Mouse (Mus musculus) heart, embryonic 13.5 days (tissue): ENCODE results near the gene Rnf207. TPM values are rescaled to one million over a fixed set of nuclear protein-coding genes. Genes with fewer than 3 reads are reported as not detected.

Experiments used
- ATAC-seq: fragments of 200-750 bp; cut with Nextera tagmentation; 2 replicates; pipeline ENCODE4 v1.8.0; 2017; ENCODE audit warnings: moderate TSS enrichment; ENCODE audit not compliant: insufficient number of reproducible peaks, low FRiP score, low TSS enrichment; ENCODE audit errors: extremely low read depth
- H3K27ac ChIP-seq: fragments of 300-500 bp; sonication (generic); replicated peaks from 2 replicates; pipeline ENCODE4 v1.5.1; 2015; ENCODE audit warnings: moderate library complexity, mild to moderate bottlenecking, inconsistent platforms
- H3K27me3 ChIP-seq: fragments of 300-500 bp; sonication (generic); replicated peaks from 2 replicates; pipeline ENCODE4 v1.6.1; 2015; ENCODE audit warnings: mild to moderate bottlenecking, inconsistent platforms
- H3K36me3 ChIP-seq: fragments of 300-500 bp; sonication (generic); 2 replicates; pipeline ENCODE4 v1.6.1; 2015; ENCODE audit warnings: mild to moderate bottlenecking, inconsistent platforms
- H3K4me1 ChIP-seq: fragments of 300-500 bp; sonication (generic); 2 replicates; pipeline ENCODE4 v1.6.1; 2015; ENCODE audit warnings: inconsistent platforms
- H3K4me2 ChIP-seq: fragments of 300-500 bp; sonication (generic); 2 replicates; pipeline ENCODE4 v1.6.1; 2015; ENCODE audit warnings: inconsistent platforms, mild to moderate bottlenecking, moderate library complexity
- H3K4me3 ChIP-seq: fragments of 300-500 bp; sonication (generic); 2 replicates; pipeline ENCODE4 v1.5.1; 2015; ENCODE audit warnings: moderate library complexity, mild to moderate bottlenecking, inconsistent platforms
- H3K9ac ChIP-seq: fragments of 300-500 bp; sonication (generic); 2 replicates; pipeline ENCODE4 v1.6.1; 2015; ENCODE audit warnings: inconsistent platforms, mild to moderate bottlenecking, moderate library complexity
- H3K9me3 ChIP-seq: fragments of 300-500 bp; sonication (generic); 2 replicates; pipeline ENCODE4 v1.6.1; 2016; ENCODE audit warnings: inconsistent platforms
- WGBS: fragments of 180-500 bp; shearing (Covaris S2); methylation state at CpG from one replicate; pipeline ENCODE4 v1.1.7; 2015; ENCODE audit warnings: mixed read lengths; 5-methylcytosine and 5-hydroxymethylcytosine counted together
- polyA plus RNA-seq: library from polyadenylated mRNA; unstranded; fragments of >200 nt; fragmentation: Nextera tagmentation; extraction: Ambion mirVana; gene quantifications from 2 replicates; pipeline ENCODE4 v1.2.1, GENCODE M21; 2015

Gene Rnf207
- polyA plus RNA-seq, 1 experiment from 2014 or later, result 71.2 TPM

DNA sequence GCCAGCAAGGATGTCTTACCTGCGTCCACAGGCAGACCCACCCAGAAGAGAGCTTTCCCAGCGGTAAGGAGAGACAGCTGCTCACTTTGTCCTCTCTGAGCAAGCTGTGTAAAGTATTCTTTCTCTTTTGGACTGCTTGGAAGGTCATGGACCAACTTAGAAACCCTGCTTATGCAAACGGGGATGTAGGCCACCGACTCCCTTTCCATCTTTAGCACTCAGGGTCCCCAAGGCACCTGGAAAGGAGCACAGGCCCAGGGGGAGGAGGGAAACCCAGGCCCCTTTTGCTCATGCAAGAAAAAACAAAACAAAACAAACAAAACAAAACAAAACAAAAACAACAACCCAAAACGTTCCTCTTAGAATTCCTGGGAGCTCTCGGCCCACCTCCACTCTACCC, 27.2 kb downstream of the Rnf207 start, which contains the start of gene Hes3:
Gene Hes3 (minus strand): TSS at position 101 of the 400 bp plus-strand sequence.
- peak within 1 kb of the TSS; percentile 56 for H3K4me2 ChIP-seq
- 30% methylated on average over 6 of the region's 6 CpGs for WGBS
- H3K36me3 ChIP-seq, result no peaks in the 10 kb centered on the region
- no peak within 1 kb of the TSS for H3K27ac ChIP-seq
- no peak within 1 kb of the TSS for H3K9ac ChIP-seq
- H3K4me1 ChIP-seq, result peaks cover 27% of the 10 kb centered on the region
- ATAC-seq, result no peak
- no peaks in the 10 kb centered on the region; the same call in 1 of the 2 replicates for H3K9me3 ChIP-seq
- peaks cover 70% of the 10 kb centered on the region for H3K27me3 ChIP-seq
- peak within 1 kb of the TSS; percentile 29 for H3K4me3 ChIP-seq

DNA sequence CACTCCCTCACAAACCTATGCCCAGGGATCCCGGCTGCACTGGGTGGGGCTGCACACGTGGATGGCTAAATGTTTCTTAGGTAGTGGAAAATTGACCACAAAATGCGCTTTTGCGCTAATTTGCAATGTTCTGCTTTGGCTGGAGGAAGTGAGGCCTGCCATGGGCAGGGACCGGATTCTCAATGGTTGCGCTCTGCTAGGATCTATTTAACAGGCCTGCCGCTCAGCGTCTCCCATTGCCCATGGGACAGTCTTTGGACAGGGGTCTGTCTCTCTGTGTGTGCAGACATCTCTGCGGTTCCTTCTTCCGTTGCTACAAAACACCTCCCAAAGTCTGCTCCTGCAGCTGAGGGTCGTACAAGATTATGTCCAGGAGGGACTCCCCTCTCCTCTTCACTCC, 27.8 kb downstream of the Rnf207 start:
- Histone ChIP-seq H3K9ac (no peak overlapping the region), H3K36me3 (no peaks in the 10 kb centered on the region), H3K4me3 (no peak overlapping the region), H3K27me3 (peaks cover 76% of the 10 kb centered on the region), H3K9me3 (no peaks in the 10 kb centered on the region; the same call in 1 of the 2 replicates), H3K4me2 (no peak overlapping the region), H3K4me1 (peaks cover 29% of the 10 kb centered on the region), H3K27ac (no peak overlapping the region)
- ATAC-seq, result no peak
- WGBS, result 17% methylated on average over 11 of the region's 11 CpGs

DNA sequence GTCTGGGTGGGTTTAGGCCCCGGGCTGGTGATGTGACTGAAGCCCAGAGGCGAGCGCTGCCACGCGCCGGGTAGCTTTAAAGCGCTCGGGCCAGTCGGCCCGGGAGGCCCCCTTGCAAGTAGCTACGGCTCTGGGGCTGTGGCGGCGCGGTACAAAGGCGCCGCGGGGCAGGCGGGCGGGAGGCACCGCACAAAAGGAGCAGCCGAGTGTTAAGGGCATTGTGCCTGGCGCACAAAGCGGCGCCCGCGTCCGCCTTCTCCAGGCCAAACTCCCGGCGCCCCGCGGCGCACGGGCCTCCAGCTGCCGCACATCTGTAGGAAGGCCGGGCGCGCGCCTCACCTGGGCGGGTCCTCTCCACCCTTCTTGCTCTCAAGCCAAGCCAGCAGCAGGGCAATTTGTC, 28.4 kb downstream of the Rnf207 start:
- Histone ChIP-seq H3K4me2 (peak overlapping the region; percentile 56), H3K4me3 (peak overlapping the region; percentile 29), H3K4me1 (peaks cover 24% of the 10 kb centered on the region), H3K27me3 (peaks cover 82% of the 10 kb centered on the region), H3K9me3 (no peaks in the 10 kb centered on the region; the same call in 1 of the 2 replicates), H3K9ac (no peak overlapping the region), H3K36me3 (no peaks in the 10 kb centered on the region), H3K27ac (no peak overlapping the region)
- under 1% methylated on average over 39 of the region's 39 CpGs for WGBS
- ATAC-seq, result no peak; the same call in 1 of the 2 replicates

DNA sequence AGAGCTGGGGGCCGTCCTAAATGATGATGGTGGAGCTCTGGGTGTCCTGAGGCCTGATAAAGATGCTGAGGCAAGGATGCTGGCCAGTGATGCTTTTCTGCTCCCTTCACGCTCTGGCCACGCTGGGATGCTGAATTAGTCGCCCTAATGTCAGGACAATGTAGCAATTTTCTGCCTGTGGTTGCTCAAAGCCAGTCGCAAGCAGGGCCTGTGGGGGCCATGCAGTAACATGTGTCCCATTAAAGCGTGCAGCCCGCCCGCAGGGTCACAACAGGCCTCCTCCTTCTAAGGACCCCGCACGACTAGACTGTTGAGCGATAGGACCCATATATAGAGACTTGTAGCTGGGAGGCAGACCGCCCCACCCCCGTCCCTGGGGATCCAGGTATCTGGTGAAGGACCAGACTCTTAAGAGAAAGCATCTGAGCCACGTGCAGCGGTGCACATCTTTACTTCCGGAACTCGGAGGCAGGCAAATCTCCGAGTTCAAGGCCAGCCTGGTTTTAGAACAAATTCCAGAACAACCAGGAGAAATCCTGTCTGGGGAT, 30.3 kb downstream of the Rnf207 start:
- no peaks in the 10 kb centered on the region; the same call in 1 of the 2 replicates for H3K9me3 ChIP-seq
- no peak for ATAC-seq

DNA sequence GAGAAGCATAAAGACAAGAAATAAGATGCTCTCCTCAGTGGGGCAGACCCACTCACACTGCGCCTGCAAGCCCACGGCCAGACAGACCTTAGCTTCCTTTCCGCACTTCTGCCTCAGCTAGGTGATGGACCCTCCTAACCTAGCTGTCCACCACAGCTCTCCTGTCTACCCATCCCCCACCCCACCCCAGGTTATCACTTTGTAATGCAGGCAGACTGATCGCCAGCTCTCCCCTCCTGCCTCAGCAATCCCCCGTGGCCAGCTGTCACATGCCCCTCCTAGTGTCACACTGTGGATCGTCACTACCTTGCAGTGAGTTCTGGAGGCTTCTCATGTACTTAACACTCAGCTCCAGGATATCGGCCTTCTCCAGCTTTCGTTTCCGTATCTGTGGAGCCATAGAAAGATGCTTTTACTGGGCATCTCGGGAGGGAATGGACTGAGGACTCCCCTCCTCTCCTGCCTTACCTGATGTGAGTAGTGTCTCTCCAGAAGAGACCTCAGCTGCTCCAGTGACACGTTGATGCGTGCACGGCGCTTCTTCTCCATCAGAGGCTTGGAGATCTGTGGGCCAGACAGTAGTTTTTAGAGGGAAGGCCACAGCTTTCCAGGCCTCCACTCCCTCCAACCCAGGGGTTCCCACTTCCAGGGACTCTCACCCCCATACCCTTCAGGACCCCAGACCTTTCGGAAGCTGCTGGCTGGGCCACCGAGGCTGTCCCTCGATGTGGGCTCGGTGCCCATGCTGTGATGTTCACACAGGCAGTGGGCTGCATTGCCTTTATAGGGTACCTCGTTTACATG, 31.3 kb downstream of the Rnf207 start:
- no peak overlapping the region for H3K4me2 ChIP-seq
- H3K4me1 ChIP-seq, result peaks cover 28% of the 10 kb centered on the region
- ATAC-seq, result no peak
- 19% methylated on average over 19 of the region's 19 CpGs for WGBS
- H3K9me3 ChIP-seq, result no peaks in the 10 kb centered on the region; the same call in 1 of the 2 replicates
- H3K9ac ChIP-seq, result no peak overlapping the region
- no peak overlapping the region for H3K4me3 ChIP-seq
- no peak overlapping the region for H3K27ac ChIP-seq
- H3K36me3 ChIP-seq, result peaks cover 2% of the 10 kb centered on the region
- peaks cover 93% of the 10 kb centered on the region for H3K27me3 ChIP-seq

More for the DNA sequence above, 30.3 kb downstream of the Rnf207 start:
- H3K27me3 ChIP-seq, result peaks cover 94% of the 10 kb centered on the region
- no peak overlapping the region for H3K4me2 ChIP-seq
- H3K36me3 ChIP-seq, result no peaks in the 10 kb centered on the region
- no peak overlapping the region for H3K4me3 ChIP-seq
- H3K9ac ChIP-seq, result no peak overlapping the region
- no peak overlapping the region for H3K27ac ChIP-seq
- WGBS, result 55% methylated on average over 18 of the region's 18 CpGs
- H3K4me1 ChIP-seq, result peaks cover 19% of the 10 kb centered on the region

- no peak overlapping the region for H3K4me3 ChIP-seq
- H3K36me3 ChIP-seq, result peaks cover 8% of the 10 kb centered on the region
- WGBS, result 6% methylated on average over 26 of the region's 26 CpGs
- ATAC-seq, result no peak
- H3K4me2 ChIP-seq, result no peak overlapping the region
- H3K4me1 ChIP-seq, result peaks cover 28% of the 10 kb centered on the region
- no peaks in the 10 kb centered on the region; the same call in 1 of the 2 replicates for H3K9me3 ChIP-seq
- H3K27me3 ChIP-seq, result peaks cover 93% of the 10 kb centered on the region
- no peak overlapping the region for H3K27ac ChIP-seq
- H3K9ac ChIP-seq, result no peak overlapping the region
Observed at GRCm38 (mm10) chr4:152286887-152287286, 31.9 kb downstream of the Rnf207 start.

DNA sequence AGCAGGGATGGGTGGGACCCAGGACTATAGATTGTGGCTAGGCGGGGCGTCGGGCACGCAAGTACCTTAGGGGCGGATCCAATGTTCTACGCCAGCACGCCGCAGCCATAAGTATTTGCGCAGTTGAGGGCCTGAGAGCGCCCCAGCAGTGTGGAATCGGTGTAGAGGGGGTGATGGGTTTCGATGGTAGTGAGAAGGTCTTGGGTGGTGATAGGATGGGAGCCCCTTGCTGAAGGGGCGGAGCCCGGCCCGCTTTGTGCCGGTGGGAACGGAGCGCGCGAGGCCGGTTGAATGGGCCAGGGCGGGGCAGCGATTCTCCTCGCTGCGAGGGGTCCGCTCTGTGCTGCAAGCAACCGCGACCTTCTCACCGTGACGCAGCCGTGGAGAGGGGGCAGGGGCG, 32.6 kb downstream of the Rnf207 start:
- Histone ChIP-seq H3K9ac (no peak overlapping the region), H3K27me3 (peaks cover 93% of the 10 kb centered on the region), H3K36me3 (peaks cover 13% of the 10 kb centered on the region), H3K9me3 (no peaks in the 10 kb centered on the region; the same call in 1 of the 2 replicates), H3K4me3 (no peak overlapping the region), H3K27ac (no peak overlapping the region), H3K4me1 (peaks cover 28% of the 10 kb centered on the region), H3K4me2 (peak overlapping the region; percentile 36)
- 5% methylated on average over 32 of the region's 32 CpGs for WGBS
- no peak for ATAC-seq

- Histone ChIP-seq H3K27ac (no peak overlapping the region), H3K4me3 (no peak overlapping the region), H3K4me1 (peaks cover 27% of the 10 kb centered on the region), H3K9ac (no peak overlapping the region), H3K4me2 (no peak overlapping the region), H3K27me3 (peaks cover 93% of the 10 kb centered on the region), H3K36me3 (peaks cover 19% of the 10 kb centered on the region), H3K9me3 (no peaks in the 10 kb centered on the region; the same call in 1 of the 2 replicates)
- 5% methylated on average over 10 of the region's 10 CpGs for WGBS
- no peak for ATAC-seq
Observed at GRCm38 (mm10) chr4:152285505-152285904, 33.3 kb downstream of the Rnf207 start.

GRCm38 (mm10) chr4:152283186-152283950, 35.4 kb downstream of the Rnf207 start:
- ATAC-seq, result peak; percentile 56; the same call in 1 of the 2 replicates
- peaks cover 88% of the 10 kb centered on the region for H3K27me3 ChIP-seq
- peak overlapping the region; percentile 37 for H3K4me3 ChIP-seq
- WGBS, result 6% methylated on average over 70 of the region's 70 CpGs
- no peaks in the 10 kb centered on the region for H3K9me3 ChIP-seq
- H3K4me1 ChIP-seq, result peaks cover 23% of the 10 kb centered on the region
- H3K36me3 ChIP-seq, result peaks cover 37% of the 10 kb centered on the region
- peak overlapping the region; percentile 61 for H3K9ac ChIP-seq
- no peak overlapping the region for H3K27ac ChIP-seq
- H3K4me2 ChIP-seq, result peak overlapping the region; percentile 64

DNA sequence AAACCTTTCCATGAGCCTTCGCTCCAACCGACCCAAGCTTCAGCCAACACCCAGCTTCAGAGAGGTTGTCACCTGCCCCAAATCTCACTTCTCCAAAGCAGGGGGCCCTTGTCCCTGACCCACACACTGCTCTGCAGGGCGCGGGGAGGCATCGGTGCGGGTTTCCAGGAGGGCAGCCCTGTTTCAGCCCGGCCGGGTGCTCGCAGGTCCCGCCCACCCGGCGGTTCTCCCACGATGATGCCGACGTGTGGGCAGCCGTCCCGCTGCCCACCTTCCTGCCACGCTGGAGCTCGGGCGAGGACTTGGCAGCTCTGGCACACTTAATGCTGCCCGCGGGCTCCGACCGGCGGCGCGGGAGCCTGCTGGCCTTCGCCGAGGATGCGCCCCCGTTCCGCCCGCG, 36.1 kb downstream of the Rnf207 start:
- no peak overlapping the region for H3K27ac ChIP-seq
- peak overlapping the region; percentile 61 for H3K9ac ChIP-seq
- peaks cover 39% of the 10 kb centered on the region for H3K36me3 ChIP-seq
- peaks cover 81% of the 10 kb centered on the region for H3K27me3 ChIP-seq
- WGBS, result 18% methylated on average over 34 of the region's 34 CpGs
- H3K4me3 ChIP-seq, result peak overlapping the region; percentile 37
- no peak for ATAC-seq
- H3K4me2 ChIP-seq, result peak overlapping the region; percentile 64
- peaks cover 23% of the 10 kb centered on the region for H3K4me1 ChIP-seq
- H3K9me3 ChIP-seq, result no peaks in the 10 kb centered on the region

- peaks cover 39% of the 10 kb centered on the region for H3K36me3 ChIP-seq
- no peaks in the 10 kb centered on the region for H3K9me3 ChIP-seq
- no peak overlapping the region for H3K9ac ChIP-seq
- peaks cover 70% of the 10 kb centered on the region for H3K27me3 ChIP-seq
- 49% methylated on average over 15 of the region's 15 CpGs for WGBS
- ATAC-seq, result no peak
- peaks cover 25% of the 10 kb centered on the region for H3K4me1 ChIP-seq
- no peak overlapping the region for H3K4me2 ChIP-seq
- no peak overlapping the region for H3K4me3 ChIP-seq
- H3K27ac ChIP-seq, result no peak overlapping the region
Observed at GRCm38 (mm10) chr4:152281601-152282000, 37.2 kb downstream of the Rnf207 start.
